Mouse (Mus musculus) limb, embryonic 12.5 days (tissue): Measurements from ENCODE around the gene Slc25a25. TPM values are rescaled to one million over a fixed set of nuclear protein-coding genes. Genes with fewer than 3 reads are reported as not detected.

Experiments used
- ATAC-seq: fragments of 200-750 bp; cut with Nextera tagmentation; 2 replicates; pipeline ENCODE4 v1.8.0; 2017; ENCODE audit warnings: low read depth, moderate TSS enrichment; ENCODE audit not compliant: insufficient number of reproducible peaks, insufficient read depth, low FRiP score, low TSS enrichment
- H3K27ac ChIP-seq: fragments of 300-500 bp; sonication (generic); 2 replicates; pipeline ENCODE4 v1.5.1; 2016; ENCODE audit warnings: mild to moderate bottlenecking, moderate library complexity
- H3K27me3 ChIP-seq: fragments of 300-500 bp; sonication (generic); 2 replicates; pipeline ENCODE4 v1.6.1; 2016; ENCODE audit warnings: mild to moderate bottlenecking, moderate library complexity
- H3K36me3 ChIP-seq: fragments of 300-500 bp; sonication (generic); 2 replicates; pipeline ENCODE4 v1.6.1; 2016; ENCODE audit warnings: mild to moderate bottlenecking, moderate library complexity
- H3K4me1 ChIP-seq: fragments of 300-500 bp; sonication (generic); replicated peaks from 2 replicates; pipeline ENCODE4 v1.6.1; 2016
- H3K4me2 ChIP-seq: fragments of 300-500 bp; sonication (generic); 2 replicates; pipeline ENCODE4 v1.6.1; 2016; ENCODE audit warnings: mild to moderate bottlenecking, moderate library complexity
- H3K4me3 ChIP-seq: fragments of 300-500 bp; sonication (generic); replicated peaks from 2 replicates; pipeline ENCODE4 v1.5.1; 2016; ENCODE audit warnings: mild to moderate bottlenecking
- H3K9ac ChIP-seq: fragments of 300-500 bp; sonication (generic); replicated peaks from 2 replicates; pipeline ENCODE4 v1.6.1; 2016; ENCODE audit warnings: mild to moderate bottlenecking, moderate library complexity
- H3K9me3 ChIP-seq: fragments of 300-500 bp; sonication (generic); 2 replicates; pipeline ENCODE4 v1.6.1; 2016; ENCODE audit warnings: mild to moderate bottlenecking, moderate library complexity
- WGBS: fragments of 180-500 bp; shearing (Covaris S2); methylation state at CpG from one replicate; pipeline ENCODE4 v1.1.7; 2016; 5-methylcytosine and 5-hydroxymethylcytosine counted together
- polyA plus RNA-seq: library from polyadenylated mRNA; unstranded; fragments of >200 nt; fragmentation: Nextera tagmentation; extraction: Ambion mirVana; gene quantifications from 2 replicates; pipeline ENCODE4 v1.2.1, GENCODE M21; 2016

Gene Slc25a25
- polyA plus RNA-seq, 1 experiment from 2014 or later = 28.3 TPM

DNA sequence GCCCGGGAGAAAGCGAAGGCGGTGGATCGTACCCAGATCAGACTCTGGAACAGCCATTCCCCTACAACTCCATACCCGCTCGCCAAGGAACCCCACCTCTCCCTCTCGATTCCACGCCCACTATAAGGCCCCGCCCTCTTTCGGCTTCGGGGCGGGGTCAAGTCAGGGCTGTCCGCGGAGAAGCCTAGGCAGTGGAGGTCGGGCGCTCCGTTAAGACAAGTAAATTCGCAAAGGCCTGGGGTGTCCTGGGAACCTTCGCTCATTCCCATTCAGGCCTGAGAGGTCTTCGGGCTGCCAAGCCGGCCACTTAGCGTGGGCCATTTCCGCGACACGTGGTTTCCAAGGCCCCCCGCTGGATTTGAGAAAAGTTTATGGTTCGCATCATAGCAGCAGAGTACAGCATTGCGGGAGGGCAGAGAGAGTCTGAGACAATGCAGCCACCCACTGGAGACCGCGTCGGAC is 55.7 kb downstream of the Slc25a25 start, which contains the start of gene Ptges2:
Gene Ptges2 (plus strand): TSS at position 413 of the 462 bp plus-strand sequence.
- H3K9ac ChIP-seq = peak within 1 kb of the TSS; percentile 71
- H3K4me2 ChIP-seq = peak within 1 kb of the TSS; percentile 93
- H3K9me3 ChIP-seq = no peaks in the 10 kb centered on the region
- ATAC-seq = peak; percentile 89
- peaks cover 25% of the 10 kb centered on the region for H3K4me1 ChIP-seq
- 0% methylated on average over 31 of the region's 31 CpGs for WGBS
- H3K36me3 ChIP-seq = peaks cover 20% of the 10 kb centered on the region
- peak within 1 kb of the TSS; percentile 98 for H3K4me3 ChIP-seq
- H3K27me3 ChIP-seq = no peaks in the 10 kb centered on the region
- H3K27ac ChIP-seq = peak within 1 kb of the TSS; percentile 90

- Histone ChIP-seq H3K36me3 (peaks cover 15% of the 10 kb centered on the region; the same call in 1 of the 2 replicates), H3K27ac (peak overlapping the region; percentile 90), H3K4me1 (peaks cover 25% of the 10 kb centered on the region), H3K4me3 (peak overlapping the region; percentile 98), H3K9me3 (no peaks in the 10 kb centered on the region), H3K9ac (peak overlapping the region; percentile 71), H3K27me3 (no peaks in the 10 kb centered on the region), H3K4me2 (peak overlapping the region; percentile 93)
- no peak for ATAC-seq
- WGBS = 6% methylated on average over 8 of the region's 8 CpGs
These were observed 56.3 kb downstream of the Slc25a25 start for GRCm38 (mm10) chr2:32394973-32395372.

DNA sequence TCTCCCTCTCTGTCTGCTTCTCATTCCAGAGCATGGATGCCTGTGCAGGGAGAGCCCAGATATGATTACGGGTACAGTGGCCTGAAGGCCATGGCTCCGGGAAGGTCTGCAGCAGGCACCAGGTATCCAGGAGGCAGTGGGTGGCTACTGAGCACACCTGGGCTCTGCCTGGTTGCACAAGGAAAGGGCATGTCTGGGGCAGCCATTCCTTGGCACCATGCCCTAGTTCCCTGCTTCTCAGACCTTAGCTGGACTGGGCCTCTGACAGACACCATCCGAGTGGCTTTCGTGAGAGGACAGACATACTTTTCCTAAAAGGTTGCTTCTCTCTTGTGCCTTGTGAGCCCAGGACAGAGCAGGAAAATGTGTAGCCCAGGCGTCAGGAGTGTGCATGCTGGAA is 59.2 kb downstream of the Slc25a25 start:
- H3K4me2 ChIP-seq = no peak overlapping the region
- peaks cover 30% of the 10 kb centered on the region for H3K4me1 ChIP-seq
- H3K4me3 ChIP-seq = no peak overlapping the region
- no peak overlapping the region for H3K9ac ChIP-seq
- H3K27me3 ChIP-seq = no peaks in the 10 kb centered on the region
- no peaks in the 10 kb centered on the region for H3K36me3 ChIP-seq
- no peak overlapping the region for H3K27ac ChIP-seq
- 91% methylated on average over 5 of the region's 5 CpGs for WGBS
- no peak for ATAC-seq
- no peaks in the 10 kb centered on the region for H3K9me3 ChIP-seq

- Histone ChIP-seq H3K4me2 (no peak overlapping the region), H3K27me3 (no peaks in the 10 kb centered on the region), H3K4me3 (no peak overlapping the region), H3K27ac (no peak overlapping the region), H3K9ac (no peak overlapping the region), H3K4me1 (peaks cover 26% of the 10 kb centered on the region), H3K9me3 (no peaks in the 10 kb centered on the region), H3K36me3 (no peaks in the 10 kb centered on the region)
- no peak for ATAC-seq
- WGBS = 67% methylated on average over 8 of the region's 8 CpGs
These were observed 60.4 kb downstream of the Slc25a25 start for GRCm38 (mm10) chr2:32390871-32391270.

DNA sequence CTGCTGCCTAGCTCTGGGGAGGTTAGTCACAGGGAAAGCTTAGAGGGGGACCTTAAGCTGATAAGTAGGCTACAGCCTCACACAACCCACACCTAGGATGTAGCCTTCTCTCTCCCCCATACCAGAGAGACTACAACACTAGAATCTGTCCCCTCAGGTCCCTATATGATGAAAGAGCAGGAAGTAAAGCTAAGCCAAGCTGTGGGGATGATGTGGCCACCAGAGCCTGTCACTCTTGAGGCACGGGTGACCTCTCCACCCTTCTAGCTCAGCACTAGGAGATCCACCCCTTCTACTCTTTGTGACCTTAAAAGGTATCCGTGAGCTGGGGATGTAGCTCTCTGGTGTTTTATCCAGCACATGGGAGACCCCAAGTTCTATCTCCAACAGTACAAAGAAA is 62.1 kb downstream of the Slc25a25 start:
- Histone ChIP-seq H3K4me2 (no peak overlapping the region), H3K4me3 (no peak overlapping the region), H3K27ac (no peak overlapping the region), H3K36me3 (no peaks in the 10 kb centered on the region), H3K4me1 (peaks cover 21% of the 10 kb centered on the region), H3K9ac (no peak overlapping the region), H3K27me3 (no peaks in the 10 kb centered on the region; the same call in 1 of the 2 replicates), H3K9me3 (no peaks in the 10 kb centered on the region)
- ATAC-seq = no peak
- WGBS = 79% methylated on average over 2 of the region's 2 CpGs

DNA sequence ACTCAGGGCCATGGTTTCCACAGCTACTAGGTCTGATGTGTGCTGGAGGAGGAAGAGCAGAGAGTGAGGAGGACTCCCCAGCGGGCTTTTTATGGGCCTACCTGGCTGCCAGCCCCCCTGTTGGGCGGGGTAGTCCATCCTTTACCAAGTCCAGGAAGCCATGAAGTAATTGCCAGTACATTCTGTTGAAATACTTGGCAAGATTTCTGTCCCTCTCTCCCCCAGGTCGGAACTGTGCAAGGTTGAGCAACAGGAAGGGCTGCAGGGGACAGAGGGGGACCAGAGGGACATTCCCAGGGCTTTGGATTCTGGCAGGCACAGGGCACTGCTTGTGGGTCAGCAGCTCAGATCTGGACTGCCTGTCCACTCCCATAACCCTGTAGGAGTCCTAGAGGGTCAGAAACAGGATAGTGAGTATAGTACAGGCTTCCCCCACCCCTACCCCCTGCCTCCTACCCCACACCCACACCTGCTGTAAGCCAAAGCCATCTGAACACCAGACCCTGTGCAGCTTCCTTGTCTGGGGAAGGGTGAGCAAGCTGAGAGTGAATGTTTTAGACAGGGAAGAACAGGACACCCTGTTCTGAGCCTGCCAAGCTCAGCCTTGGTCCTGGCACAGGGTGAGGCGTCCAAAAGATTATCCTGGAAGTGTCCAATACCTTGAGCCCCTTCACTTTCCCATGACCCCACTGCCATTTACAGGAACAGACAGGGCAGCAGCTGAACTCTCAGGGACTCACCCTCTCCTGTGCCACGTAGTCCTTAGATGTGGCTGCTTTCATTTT is 63.3 kb downstream of the Slc25a25 start, which contains the start of gene Lcn2:
Gene Lcn2 (minus strand): TSS at position 547 of the 785 bp plus-strand sequence.
- Histone ChIP-seq H3K27ac (no peak within 1 kb of the TSS), H3K4me3 (no peak within 1 kb of the TSS), H3K9ac (no peak within 1 kb of the TSS), H3K9me3 (no peaks in the 10 kb centered on the region), H3K4me1 (peaks cover 21% of the 10 kb centered on the region), H3K36me3 (no peaks in the 10 kb centered on the region), H3K27me3 (peaks cover 8% of the 10 kb centered on the region; the same call in 1 of the 2 replicates), H3K4me2 (no peak within 1 kb of the TSS)
- ATAC-seq = no peak
- 61% methylated on average over 5 of the region's 5 CpGs for WGBS

DNA sequence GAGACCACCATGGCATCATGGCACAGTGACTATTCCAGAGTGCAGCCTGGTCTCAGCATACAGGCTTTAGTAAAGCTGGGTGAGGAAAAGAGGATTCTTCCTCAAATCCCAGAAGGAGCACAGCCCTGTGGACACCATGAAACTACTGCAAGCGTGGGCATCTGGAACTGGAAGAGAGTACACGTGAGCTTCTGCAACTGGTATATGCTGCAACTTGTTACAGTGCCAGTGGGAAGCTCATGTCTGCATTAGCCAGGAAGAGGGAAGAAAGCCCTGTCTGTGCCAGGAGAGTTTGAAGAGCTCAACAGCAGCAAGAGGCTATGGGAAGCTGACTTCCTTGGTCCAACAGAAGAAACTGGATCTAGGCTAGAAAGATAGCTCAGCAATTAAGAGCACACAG is 68.6 kb downstream of the Slc25a25 start:
- H3K4me3 ChIP-seq = peak overlapping the region; percentile 69; the same call in 1 of the 2 replicates
- no peak overlapping the region for H3K27ac ChIP-seq
- 0 out of 2 replicates have a peak overlapping the region, but pooled peaks have one; percentile 98 for H3K4me2 ChIP-seq
- peaks cover 20% of the 10 kb centered on the region for H3K27me3 ChIP-seq
- H3K9me3 ChIP-seq = no peaks in the 10 kb centered on the region
- H3K4me1 ChIP-seq = peaks cover 8% of the 10 kb centered on the region
- 78% methylated on average over 2 of the region's 2 CpGs for WGBS
- H3K9ac ChIP-seq = no peak overlapping the region
- peaks cover 24% of the 10 kb centered on the region for H3K36me3 ChIP-seq
- ATAC-seq = no peak

DNA sequence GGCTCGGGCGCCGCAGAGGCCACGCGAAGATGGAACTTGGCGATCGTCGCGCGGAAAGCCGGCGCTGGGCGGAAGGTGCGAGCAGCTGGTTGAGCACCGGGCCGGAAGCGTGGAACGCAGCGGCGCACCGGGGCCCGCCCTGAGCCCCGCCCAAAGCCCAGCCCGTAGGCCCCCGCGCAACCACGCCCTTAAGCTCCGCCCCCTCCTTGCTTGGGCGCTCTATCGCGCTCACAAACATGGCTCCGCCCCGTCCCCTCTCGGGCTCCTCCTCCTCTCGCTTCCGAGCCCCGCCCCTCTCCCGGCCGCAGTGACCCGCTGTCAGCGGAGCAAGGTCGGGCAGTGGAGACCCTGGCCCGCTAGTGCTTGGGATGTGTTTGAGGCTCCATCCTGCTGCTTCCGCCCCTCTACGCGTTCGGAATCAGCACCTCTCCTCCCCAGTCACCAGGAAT is 69.4 kb downstream of the Slc25a25 start, which contains the start of gene 1110008P14Rik:
Gene 1110008P14Rik (minus strand): TSS at position 164 of the 449 bp plus-strand sequence.
- H3K27ac ChIP-seq = 0 out of 2 replicates have a peak within 1 kb of the TSS, but pooled peaks have one; percentile 1
- under 1% methylated on average over 47 of the region's 47 CpGs for WGBS

GRCm38 (mm10) chr2:32381141-32381774 is 70.0 kb downstream of the Slc25a25 start:
- H3K9ac ChIP-seq = peak overlapping the region; percentile 60
- H3K4me3 ChIP-seq = peak overlapping the region; percentile 69
- peaks cover 6% of the 10 kb centered on the region for H3K4me1 ChIP-seq
- peaks cover 38% of the 10 kb centered on the region for H3K36me3 ChIP-seq
- H3K9me3 ChIP-seq = no peaks in the 10 kb centered on the region
- WGBS = 2% methylated on average over 27 of the region's 27 CpGs
- peak overlapping the region; percentile 98 for H3K4me2 ChIP-seq
- peaks cover 20% of the 10 kb centered on the region for H3K27me3 ChIP-seq
- ATAC-seq = peak; percentile 28; the same call in 1 of the 2 replicates
- 0 out of 2 replicates have a peak overlapping the region, but pooled peaks have one; percentile 1 for H3K27ac ChIP-seq

More for the DNA sequence above, 69.4 kb downstream of the Slc25a25 start, which contains the start of gene 1110008P14Rik:
- peaks cover 20% of the 10 kb centered on the region for H3K27me3 ChIP-seq
- no peaks in the 10 kb centered on the region for H3K9me3 ChIP-seq
- peak within 1 kb of the TSS; percentile 69 for H3K4me3 ChIP-seq
- peaks cover 6% of the 10 kb centered on the region for H3K4me1 ChIP-seq
- H3K9ac ChIP-seq = peak within 1 kb of the TSS; percentile 60
- H3K4me2 ChIP-seq = peak within 1 kb of the TSS; percentile 98
- peaks cover 32% of the 10 kb centered on the region for H3K36me3 ChIP-seq
- ATAC-seq = peak; percentile 81

- H3K4me1 ChIP-seq = peaks cover 6% of the 10 kb centered on the region
- H3K27me3 ChIP-seq = peaks cover 20% of the 10 kb centered on the region
- peaks cover 50% of the 10 kb centered on the region for H3K36me3 ChIP-seq
- H3K4me2 ChIP-seq = 0 out of 2 replicates have a peak overlapping the region, but pooled peaks have one; percentile 98
- H3K9ac ChIP-seq = no peak overlapping the region
- no peak overlapping the region for H3K27ac ChIP-seq
- 91% methylated on average over 7 of the region's 7 CpGs for WGBS
- no peak for ATAC-seq
- H3K9me3 ChIP-seq = no peaks in the 10 kb centered on the region
- no peak overlapping the region for H3K4me3 ChIP-seq
These were observed 71.2 kb downstream of the Slc25a25 start for GRCm38 (mm10) chr2:32380001-32380500.

GRCm38 (mm10) chr2:32376963-32377362 is 74.3 kb downstream of the Slc25a25 start:
- Histone ChIP-seq H3K4me1 (peaks cover 6% of the 10 kb centered on the region), H3K27me3 (peaks cover 5% of the 10 kb centered on the region), H3K27ac (no peak overlapping the region), H3K4me3 (no peak overlapping the region), H3K4me2 (no peak overlapping the region), H3K36me3 (peaks cover 79% of the 10 kb centered on the region), H3K9ac (no peak overlapping the region), H3K9me3 (no peaks in the 10 kb centered on the region)
- 88% methylated on average over 10 of the region's 10 CpGs for WGBS
- ATAC-seq = no peak
